Mouse (Mus musculus) hindbrain, embryonic 14.5 days (tissue): ENCODE results near the gene Gm4788. TPM values are rescaled to one million over a fixed set of nuclear protein-coding genes. Genes with fewer than 3 reads are reported as not detected.
"Not testable (repeated sequence)": the region's sequence is repeated elsewhere in the genome, so short reads cannot be mapped to it uniquely, and the experiment has no call there.

Source experiments
- ATAC-seq: fragments of 200-750 bp; cut with Nextera tagmentation; 2 replicates; pipeline ENCODE4 v1.8.0; 2017; ENCODE audit warnings: moderate number of reproducible peaks, mild to moderate bottlenecking, moderate TSS enrichment, moderate library complexity; ENCODE audit not compliant: low FRiP score
- DNase-seq: peaks from one replicate; pipeline ENCODE4 v3.0.0-alpha.2; 2015; ENCODE audit warnings: low spot score
- H3K27ac ChIP-seq: fragments of 300-500 bp; sonication (generic); 2 replicates; pipeline ENCODE4 v1.5.1; 2014; ENCODE audit warnings: mild to moderate bottlenecking, moderate library complexity
- H3K27me3 ChIP-seq: fragments of 300-500 bp; sonication (generic); 2 replicates; pipeline ENCODE4 v1.6.1; 2014; ENCODE audit warnings: mild to moderate bottlenecking, low read length, mixed read lengths; ENCODE audit not compliant: control insufficient read depth, insufficient read depth
- H3K36me3 ChIP-seq: fragments of 300-500 bp; sonication (generic); replicated peaks from 2 replicates; pipeline ENCODE4 v1.6.1; 2014; ENCODE audit not compliant: control insufficient read depth, insufficient read depth
- H3K4me1 ChIP-seq: fragments of 300-500 bp; sonication (generic); replicated peaks from 2 replicates; pipeline ENCODE4 v1.6.1; 2014; ENCODE audit warnings: antibody characterized with exemption, low read length, mixed read lengths; ENCODE audit not compliant: control insufficient read depth, insufficient read depth
- H3K4me2 ChIP-seq: fragments of 300-500 bp; sonication (generic); replicated peaks from 2 replicates; pipeline ENCODE4 v1.6.1; 2014; ENCODE audit warnings: mild to moderate bottlenecking, moderate library complexity
- H3K4me3 ChIP-seq: fragments of 300-500 bp; sonication (generic); replicated peaks from 2 replicates; pipeline ENCODE4 v1.5.1; 2014; ENCODE audit warnings: mild to moderate bottlenecking, low read length
- H3K9ac ChIP-seq: fragments of 300-500 bp; sonication (generic); 2 replicates; pipeline ENCODE4 v1.6.1; 2014
- H3K9me3 ChIP-seq: fragments of 300-500 bp; sonication (generic); 2 replicates; pipeline ENCODE4 v1.6.1; 2016; ENCODE audit warnings: low read length; ENCODE audit not compliant: control insufficient read depth
- WGBS: fragments of 180-500 bp; shearing (Covaris S2); extraction: QIAGEN DNeasy Blood & Tissue Kit; methylation state at CpG from one replicate; pipeline ENCODE4 v1.1.7; 2014; 5-methylcytosine and 5-hydroxymethylcytosine counted together
- polyA plus RNA-seq: library from polyadenylated mRNA; unstranded; fragments of >200 nt; fragmentation: Nextera tagmentation; extraction: Ambion mirVana; gene quantifications from 2 replicates; pipeline ENCODE4 v1.2.1, GENCODE M21; 2014

The Gm4788 gene
- polyA plus RNA-seq = not detected in 2 replicates

- no peak within 1 kb of the TSS for H3K9ac ChIP-seq
- no peak within 1 kb of the TSS for H3K4me2 ChIP-seq
- no peaks in the 10 kb centered on the region for H3K4me1 ChIP-seq
- no peaks in the 10 kb centered on the region for H3K9me3 ChIP-seq
- no peaks in the 10 kb centered on the region for H3K36me3 ChIP-seq
- no peaks in the 10 kb centered on the region for H3K27me3 ChIP-seq
- no peak within 1 kb of the TSS for H3K4me3 ChIP-seq
- 96% methylated on average over 1 of the region's 1 CpGs for WGBS
- no peak within 1 kb of the TSS for H3K27ac ChIP-seq
- DNase-seq (no peak), ATAC-seq (no peak)
Measured at GRCm38 (mm10) chr1:139781143-139781542, at the start of gene Gm4788. Gene Gm4788, minus strand, starts transcription at chr1:139781243.

- DNase-seq (no peak), ATAC-seq (no peak)
Measured at GRCm38 (mm10) chr1:139808594-139808993, 27.6 kb upstream of the Gm4788 start.

GRCm38 (mm10) chr1:139769913-139770312 is 11.1 kb downstream of the Gm4788 start:
- WGBS = 98% methylated on average over 3 of the region's 3 CpGs
- not testable (repeated sequence) for H3K9me3 ChIP-seq, H3K4me3 ChIP-seq, H3K4me1 ChIP-seq, H3K27ac ChIP-seq, DNase-seq, H3K27me3 ChIP-seq, ATAC-seq, H3K9ac ChIP-seq, H3K36me3 ChIP-seq, H3K4me2 ChIP-seq

More at GRCm38 (mm10) chr1:139808594-139808993, 27.6 kb upstream of the Gm4788 start:
- no peaks in the 10 kb centered on the region for H3K4me1 ChIP-seq
- no peak overlapping the region for H3K9ac ChIP-seq
- H3K27ac ChIP-seq = no peak overlapping the region
- H3K36me3 ChIP-seq = no peaks in the 10 kb centered on the region
- H3K27me3 ChIP-seq = no peaks in the 10 kb centered on the region
- H3K4me3 ChIP-seq = no peak overlapping the region
- H3K4me2 ChIP-seq = no peak overlapping the region
- no peaks in the 10 kb centered on the region for H3K9me3 ChIP-seq

- not testable (repeated sequence) for H3K9ac ChIP-seq, ATAC-seq, H3K9me3 ChIP-seq
Measured at GRCm38 (mm10) chr1:139716681-139717080, 64.4 kb downstream of the Gm4788 start.

GRCm38 (mm10) chr1:139716249-139716648 is 64.8 kb downstream of the Gm4788 start:
- not testable (repeated sequence) for DNase-seq

More at GRCm38 (mm10) chr1:139716681-139717080, 64.4 kb downstream of the Gm4788 start:
- not testable (repeated sequence) for H3K36me3 ChIP-seq, H3K4me2 ChIP-seq, DNase-seq, H3K27ac ChIP-seq, H3K4me1 ChIP-seq, H3K27me3 ChIP-seq, H3K4me3 ChIP-seq
- 72% methylated on average over 3 of the region's 22 CpGs for WGBS

GRCm38 (mm10) chr1:139649921-139650320 is 131.1 kb downstream of the Gm4788 start:
- H3K4me1 ChIP-seq, H3K36me3 ChIP-seq, DNase-seq, H3K27ac ChIP-seq, H3K4me2 ChIP-seq, H3K9me3 ChIP-seq, H3K4me3 ChIP-seq, H3K9ac ChIP-seq, ATAC-seq, H3K27me3 ChIP-seq: not testable (repeated sequence)
- WGBS = 91% methylated on average over 18 of the region's 18 CpGs

More at GRCm38 (mm10) chr1:139716249-139716648, 64.8 kb downstream of the Gm4788 start:
- H3K27me3 ChIP-seq, H3K9ac ChIP-seq, H3K4me3 ChIP-seq, ATAC-seq, H3K4me2 ChIP-seq, H3K4me1 ChIP-seq, H3K27ac ChIP-seq, H3K36me3 ChIP-seq, H3K9me3 ChIP-seq: not testable (repeated sequence)
- 98% methylated on average over 6 of the region's 16 CpGs for WGBS

Other genes with a start within 250 kb of the Gm4788 start
- gene Cfhr1, start 221.0 kb downstream of the Gm4788 start, polyA plus RNA-seq = not detected in 2 replicates
- gene Cfhr2, start 77.5 kb upstream of the Gm4788 start, polyA plus RNA-seq = not detected in 2 replicates